Mouse (Mus musculus) liver, adult 2 months (tissue): ENCODE data around the gene Cntn4. TPM values are rescaled to one million over a fixed set of nuclear protein-coding genes. Genes with fewer than 3 reads are reported as not detected.

Experiments
- DNase-seq: peaks from one replicate; pipeline ENCODE4 v3.0.0-alpha.2; 2011; ENCODE audit warnings: low read depth, low spot score; ENCODE audit errors: extremely low read depth
- H3K27ac ChIP-seq: fragments of 200-500 bp; replicated peaks from 2 replicates; pipeline ENCODE4 v1.5.1; 2012; ENCODE audit warnings: low read depth, mild to moderate bottlenecking, control low read depth, inconsistent platforms, low read length; ENCODE audit not compliant: insufficient read depth
- H3K27me3 ChIP-seq: fragments of 200-500 bp; 2 replicates; pipeline ENCODE4 v1.6.1; 2012; ENCODE audit warnings: mild to moderate bottlenecking, moderate library complexity, low read length, inconsistent platforms; ENCODE audit not compliant: control insufficient read depth, insufficient read depth
- H3K36me3 ChIP-seq: fragments of 200-500 bp; 2 replicates; pipeline ENCODE4 v1.6.1; 2012; ENCODE audit warnings: low read length, inconsistent platforms; ENCODE audit not compliant: control insufficient read depth, insufficient read depth
- H3K4me1 ChIP-seq: fragments of 200-500 bp; 2 replicates; pipeline ENCODE4 v1.6.1; 2011; ENCODE audit warnings: low read length; ENCODE audit not compliant: control insufficient read depth, insufficient read depth
- H3K4me3 ChIP-seq: fragments of 200-500 bp; 2 replicates; pipeline ENCODE4 v1.5.1; 2011; ENCODE audit warnings: low read depth, mild to moderate bottlenecking, control low read depth, low read length, moderate library complexity; ENCODE audit not compliant: insufficient read depth
- H3K79me2 ChIP-seq: fragments of 200-500 bp; 2 replicates; pipeline ENCODE4 v1.6.1; 2012; ENCODE audit warnings: inconsistent platforms, mild to moderate bottlenecking, low read length, moderate library complexity; ENCODE audit not compliant: control insufficient read depth, insufficient read depth
- H3K9ac ChIP-seq: fragments of 200-500 bp; 2 replicates; pipeline ENCODE4 v1.6.1; 2012; ENCODE audit warnings: low read depth, mild to moderate bottlenecking, control low read depth, inconsistent platforms, low read length
- CTCF ChIP-seq: fragments of 200-500 bp; IDR thresholded peaks from 2 replicates; pipeline ENCODE4 v1.5.1; 2011; ENCODE audit warnings: low read depth, low read length, control low read depth
- POLR2A ChIP-seq: fragments of 200-500 bp; IDR thresholded peaks from 2 replicates; pipeline ENCODE4 v1.6.1; 2011; ENCODE audit warnings: low read length, control low read depth; ENCODE audit not compliant: insufficient read depth; ENCODE audit errors: extremely low read depth
- WGBS: fragments of 180-500 bp; shearing (Covaris S2); methylation state at CpG from one replicate; pipeline ENCODE4 v1.1.7; 2018; 5-methylcytosine and 5-hydroxymethylcytosine counted together
- polyA plus RNA-seq: library from polyadenylated mRNA; depleted of rRNA; stranded (reverse); fragments of >200 nt; gene quantifications from 2 replicates; pipeline ENCODE4 v1.2.3, GENCODE M21; 2012
- total RNA-seq: library from RNA; depleted of rRNA; stranded (reverse); fragments of >200 nt; gene quantifications from 2 replicates; pipeline ENCODE4 v1.2.3, GENCODE M21; 2014

The Cntn4 gene
- total and polyA plus RNA-seq, 2 experiments, result not detected

DNA sequence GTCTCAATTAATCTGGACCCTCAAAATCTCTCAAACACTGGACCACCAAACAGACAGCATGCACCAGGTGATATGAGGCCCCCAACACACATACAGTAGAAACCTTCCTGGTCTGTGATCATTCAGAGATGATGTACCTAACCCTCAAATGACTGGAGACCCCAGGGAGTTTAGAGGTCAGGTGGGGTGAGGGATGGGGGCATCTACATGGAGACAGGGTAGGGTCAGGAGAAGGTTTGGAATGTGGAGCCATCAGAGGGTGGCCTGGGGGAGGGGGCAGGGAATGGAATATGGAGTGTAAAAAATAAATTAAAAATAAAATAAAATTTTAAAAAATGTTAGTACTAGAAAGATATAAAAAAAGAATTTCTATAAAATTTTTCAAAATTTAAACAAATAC is 157.6 kb downstream of the Cntn4 start:
- TF ChIP-seq POLR2A, result no peak
- TF ChIP-seq CTCF, result no peak

GRCm38 (mm10) chr6:105847296-105847695 is 169.8 kb downstream of the Cntn4 start:
- no peak for DNase-seq
- H3K27ac ChIP-seq, result no peak overlapping the region
- 56% methylated on average over 1 of the region's 1 CpGs for WGBS
- H3K9ac ChIP-seq, result no peak overlapping the region
- no peaks in the 10 kb centered on the region for H3K79me2 ChIP-seq
- no peak overlapping the region for H3K4me3 ChIP-seq
- H3K27me3 ChIP-seq, result no peaks in the 10 kb centered on the region
- no peaks in the 10 kb centered on the region for H3K4me1 ChIP-seq
- no peaks in the 10 kb centered on the region for H3K36me3 ChIP-seq
- no peak for TF ChIP-seq POLR2A
- no peak for TF ChIP-seq CTCF

More for the DNA sequence above, 157.6 kb downstream of the Cntn4 start:
- H3K4me1 ChIP-seq, result no peaks in the 10 kb centered on the region
- H3K27me3 ChIP-seq, result no peaks in the 10 kb centered on the region
- H3K36me3 ChIP-seq, result no peaks in the 10 kb centered on the region
- H3K9ac ChIP-seq, result no peak overlapping the region
- no peak overlapping the region for H3K27ac ChIP-seq
- no peaks in the 10 kb centered on the region for H3K79me2 ChIP-seq
- no peak for DNase-seq
- H3K4me3 ChIP-seq, result no peak overlapping the region

DNA sequence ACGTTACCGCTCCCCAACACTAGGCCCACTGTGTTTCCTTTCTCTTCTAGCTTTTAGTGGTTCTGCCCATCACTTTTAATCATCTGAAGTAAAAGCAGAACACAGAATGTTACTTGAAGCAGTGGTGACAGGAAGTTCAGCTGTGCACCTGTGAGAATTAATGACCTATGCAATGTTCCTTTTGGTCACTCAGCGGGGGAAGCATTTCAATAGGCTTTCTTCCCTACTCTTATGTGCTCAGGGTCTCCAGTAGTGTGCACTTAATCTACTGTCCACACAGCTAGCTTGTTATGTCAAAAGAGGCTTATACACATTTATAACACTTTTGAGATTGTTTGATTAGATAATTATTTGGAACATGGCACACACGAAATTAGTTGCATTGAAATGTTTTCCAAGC is 215.4 kb downstream of the Cntn4 start:
- TF ChIP-seq CTCF, result no peak
- TF ChIP-seq POLR2A, result no peak
- Histone ChIP-seq H3K4me3 (no peak overlapping the region), H3K4me1 (no peaks in the 10 kb centered on the region)

DNA sequence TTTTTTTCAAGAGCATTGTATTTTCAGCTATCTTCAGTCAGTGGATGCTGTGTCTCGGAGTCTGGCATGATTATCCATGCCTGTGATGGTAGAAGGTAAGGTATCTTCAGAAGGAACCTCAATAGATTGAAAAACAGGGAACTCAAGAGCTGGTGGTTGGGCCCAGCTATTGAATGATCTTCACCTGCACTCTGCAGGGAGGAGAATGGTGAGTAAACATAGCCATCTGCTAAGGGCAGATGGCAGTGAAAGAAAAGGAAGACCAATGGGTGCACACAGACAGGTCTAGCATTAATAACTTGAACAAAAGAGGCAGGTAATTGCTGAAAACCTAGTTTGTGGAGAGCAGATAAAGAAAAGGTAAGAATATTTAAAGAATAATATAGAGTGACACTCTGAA is 261.0 kb downstream of the Cntn4 start:
- Histone ChIP-seq H3K9ac (no peak overlapping the region), H3K27me3 (no peaks in the 10 kb centered on the region), H3K27ac (no peak overlapping the region), H3K4me1 (no peaks in the 10 kb centered on the region), H3K36me3 (no peaks in the 10 kb centered on the region), H3K79me2 (no peaks in the 10 kb centered on the region), H3K4me3 (no peak overlapping the region)
- TF ChIP-seq CTCF (no peak), POLR2A (no peak)
- 71% methylated on average over 1 of the region's 1 CpGs for WGBS
- DNase-seq, result no peak

More for the DNA sequence above, 215.4 kb downstream of the Cntn4 start:
- no peaks in the 10 kb centered on the region for H3K27me3 ChIP-seq
- H3K27ac ChIP-seq, result no peak overlapping the region
- no peaks in the 10 kb centered on the region for H3K36me3 ChIP-seq
- no peaks in the 10 kb centered on the region for H3K79me2 ChIP-seq
- no peak overlapping the region for H3K9ac ChIP-seq
- 78% methylated on average over 4 of the region's 4 CpGs for WGBS
- DNase-seq, result no peak

DNA sequence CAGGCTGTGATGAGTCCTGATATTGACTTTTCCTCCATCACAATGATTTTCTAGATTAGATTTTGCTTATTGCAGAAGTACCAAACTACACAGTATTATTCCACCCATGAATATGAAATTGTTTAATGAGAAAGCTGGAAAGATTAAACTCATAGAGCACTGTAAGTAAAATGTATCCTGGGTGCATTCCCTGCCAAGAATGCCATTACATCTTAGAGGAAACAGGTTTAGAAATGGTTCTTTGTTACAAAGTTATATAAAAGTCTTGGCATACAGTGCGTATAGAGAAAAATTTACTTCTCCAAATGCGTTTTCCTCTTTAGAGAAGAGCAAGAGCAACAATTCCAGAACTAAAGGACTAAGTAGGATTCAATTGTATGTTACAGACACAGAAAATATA is 261.8 kb downstream of the Cntn4 start:
- DNase-seq, result no peak
- no peaks in the 10 kb centered on the region for H3K4me1 ChIP-seq
- no peak overlapping the region for H3K9ac ChIP-seq
- H3K36me3 ChIP-seq, result no peaks in the 10 kb centered on the region
- H3K4me3 ChIP-seq, result no peak overlapping the region
- H3K27ac ChIP-seq, result no peak overlapping the region
- H3K27me3 ChIP-seq, result no peaks in the 10 kb centered on the region
- H3K79me2 ChIP-seq, result no peaks in the 10 kb centered on the region
- no peak for TF ChIP-seq CTCF
- TF ChIP-seq POLR2A, result no peak
- WGBS, result 64% methylated on average over 2 of the region's 2 CpGs

DNA sequence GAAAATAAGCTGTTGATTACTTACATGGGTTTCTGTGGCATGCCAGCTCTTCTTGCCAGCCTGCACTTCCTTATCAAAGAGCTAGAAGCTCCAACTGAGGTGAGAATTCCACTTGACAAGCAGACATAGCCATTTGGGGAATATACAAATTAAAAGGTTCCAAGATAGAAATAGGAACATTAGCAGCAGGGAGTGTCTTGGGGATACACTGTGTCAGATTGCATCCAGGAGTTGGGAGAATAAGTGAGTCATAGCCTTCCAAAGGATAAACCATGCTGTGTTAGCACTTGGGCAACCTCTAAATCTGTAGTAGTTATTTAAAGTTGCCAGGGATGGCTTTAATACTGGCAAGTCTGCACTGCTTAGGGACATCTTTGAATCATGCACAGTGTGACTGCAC is 263.1 kb downstream of the Cntn4 start:
- no peak for TF ChIP-seq POLR2A
- no peak for TF ChIP-seq CTCF

More for the DNA sequence above, 263.1 kb downstream of the Cntn4 start:
- Histone ChIP-seq H3K27ac (no peak overlapping the region), H3K4me3 (no peak overlapping the region), H3K36me3 (no peaks in the 10 kb centered on the region), H3K4me1 (no peaks in the 10 kb centered on the region), H3K9ac (no peak overlapping the region), H3K79me2 (no peaks in the 10 kb centered on the region), H3K27me3 (no peaks in the 10 kb centered on the region)
- DNase-seq, result no peak
